Mouse (Mus musculus): Measurements from ENCODE around the gene Arpc5.

DNA sequence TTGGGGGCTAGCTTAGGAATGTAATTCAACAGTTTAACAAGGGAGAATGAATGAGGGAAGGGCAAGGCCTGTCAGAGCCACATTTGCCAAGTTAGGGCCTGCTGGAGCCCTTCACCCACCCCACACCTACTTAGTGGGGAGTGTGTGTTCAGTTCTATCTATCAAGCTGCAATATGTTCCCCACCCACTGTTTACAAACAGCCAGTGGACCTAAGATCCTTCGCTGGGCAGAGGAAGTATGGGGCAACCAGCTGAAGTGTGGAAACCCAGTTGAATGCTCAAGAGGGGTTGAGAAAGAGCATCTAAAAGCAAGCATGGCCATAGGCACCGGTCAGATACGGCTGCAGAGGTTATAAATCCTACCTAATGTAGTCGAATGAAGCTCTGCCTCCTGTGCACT, 20.6 kb downstream of the Arpc5 start:
- TF ChIP-seq CTCF (IDR thresholded peaks at IDR 0.05; ENCODE audit: borderline replicate concordance, insufficient read depth, low read length) (no peak), POLR2A (IDR thresholded peaks at IDR 0.05; ENCODE audit: low read depth, low read length) (no peak)
